Mouse (Mus musculus): ENCODE results near the gene Gipc1.

Gene Gipc1

DNA sequence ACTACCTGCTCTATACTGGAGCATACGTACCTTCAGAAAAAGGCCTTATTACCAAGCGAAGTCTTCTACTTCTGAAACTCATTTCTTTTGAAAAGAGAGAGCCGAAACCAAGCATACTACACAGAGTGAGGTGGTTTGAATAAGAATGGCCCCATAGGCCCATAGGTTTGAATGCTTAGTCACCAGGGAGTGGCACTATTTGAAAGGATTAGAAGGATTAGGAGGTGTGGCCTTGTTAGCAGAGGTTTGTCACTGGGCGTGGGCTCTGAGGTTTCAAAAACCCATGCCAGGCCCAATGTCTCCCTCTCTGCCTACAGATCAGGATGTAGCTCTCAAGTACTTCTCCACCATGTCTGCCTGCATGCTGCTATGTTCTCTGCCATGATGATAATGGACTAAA, 4.4 kb upstream of the Gipc1 start:
- DNase-seq (ENCODE audit: low read depth, low spot score), result no peak

DNA sequence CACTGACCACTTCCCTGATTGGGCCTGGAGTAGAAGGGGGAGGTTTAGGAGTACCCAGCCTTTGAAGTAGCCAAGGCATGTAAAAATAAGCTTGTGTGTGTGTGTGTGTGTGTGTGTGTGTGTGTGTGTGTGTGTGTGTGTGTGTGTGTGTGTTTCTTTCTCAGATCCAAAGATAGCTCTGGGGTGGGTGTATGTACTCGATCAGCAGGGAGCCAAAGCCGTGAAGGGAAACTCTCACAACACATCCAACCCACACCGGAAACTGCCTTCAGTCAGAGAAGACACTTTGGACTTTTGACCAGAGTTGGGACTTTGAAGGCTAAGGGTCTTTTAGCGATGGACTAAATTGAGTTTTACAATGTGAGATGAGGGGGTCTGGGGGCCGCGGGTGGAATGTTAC, 2.8 kb upstream of the Gipc1 start:
- DNase-seq (ENCODE audit: low read depth, low spot score), result no peak

DNA sequence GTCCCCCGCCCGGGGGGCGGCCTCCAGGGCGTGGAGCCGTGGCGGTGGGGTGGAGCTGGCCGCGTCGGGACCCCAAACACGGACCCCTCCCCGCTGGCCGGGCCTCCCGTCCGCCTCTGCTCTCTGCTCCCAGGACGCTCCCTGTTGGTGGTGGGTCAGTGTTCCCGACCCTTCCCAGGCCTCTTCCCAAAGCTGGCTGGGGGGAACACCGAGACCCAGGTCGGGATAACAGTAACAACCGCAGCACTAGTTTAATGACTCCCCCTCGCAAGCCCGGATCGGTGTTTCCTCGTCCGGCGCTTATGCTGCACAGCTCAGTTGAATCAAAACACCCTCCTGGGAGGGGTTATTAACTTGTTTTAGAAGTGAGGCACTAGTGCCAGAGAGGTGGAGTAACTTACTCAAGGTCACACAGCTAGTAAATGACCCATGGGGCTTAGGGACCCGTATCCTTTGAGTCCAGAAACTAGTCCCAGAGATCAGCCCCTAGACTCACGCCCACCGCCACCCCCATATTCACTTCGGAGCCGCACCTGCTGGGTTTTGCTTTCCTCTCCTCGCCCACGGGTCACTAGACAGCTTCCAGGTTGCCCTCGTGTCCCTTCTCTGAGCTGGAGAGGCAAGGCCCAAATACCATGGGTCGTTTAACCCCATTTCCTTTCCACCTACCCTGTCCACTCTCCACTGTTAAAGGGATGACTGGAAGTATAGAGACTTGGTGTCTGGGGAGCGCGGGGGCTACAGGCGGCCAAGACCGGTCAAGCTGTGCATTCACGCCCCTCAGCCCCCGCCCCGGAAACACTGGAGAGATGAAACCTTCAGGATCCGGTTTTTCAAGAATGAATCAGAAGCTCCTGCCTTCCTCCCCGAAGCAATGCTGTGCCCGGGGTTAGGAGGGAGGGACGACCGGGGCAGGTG, 526 bp downstream of the Gipc1 start:
- DNase-seq (ENCODE audit: low read depth, low spot score), result no peak

DNA sequence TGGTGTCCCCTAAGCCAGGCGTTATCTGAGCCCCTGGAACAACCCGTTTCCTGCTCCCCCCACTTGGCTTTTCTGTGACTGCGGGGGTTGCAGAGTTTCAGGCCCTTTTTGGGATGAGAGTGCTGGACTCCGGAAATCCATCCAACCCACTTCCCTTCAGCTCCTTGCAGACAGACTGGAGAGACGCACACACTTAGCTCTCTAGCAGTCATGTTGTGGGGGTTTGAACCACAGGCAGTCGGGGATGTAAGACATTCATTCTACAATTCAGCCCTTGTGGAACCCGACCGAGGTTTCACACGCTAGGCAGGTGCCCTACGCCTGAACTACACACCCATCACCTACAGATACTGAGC, 1.2 kb downstream of the Gipc1 start:
- no peak for DNase-seq (ENCODE audit: low read depth, low spot score)

DNA sequence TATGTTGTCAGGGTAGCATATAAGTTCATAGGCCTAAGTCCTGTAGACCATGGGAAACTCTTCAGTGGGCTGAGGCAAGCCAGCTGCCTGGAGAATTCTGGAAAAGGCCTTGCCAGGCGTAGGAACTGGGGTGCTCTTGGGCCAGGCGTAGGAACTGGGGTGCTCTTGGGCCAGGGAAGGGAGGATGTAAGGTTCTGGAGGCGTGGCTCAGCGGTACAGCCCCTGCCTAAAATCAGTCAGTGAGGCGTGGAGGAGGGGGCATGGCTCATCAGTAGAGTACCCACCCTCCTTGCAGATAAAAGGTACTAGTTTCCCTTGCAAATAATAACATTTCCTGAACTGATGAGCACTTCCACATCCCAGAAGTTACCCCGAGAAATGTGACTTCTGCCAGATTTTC, 2.2 kb downstream of the Gipc1 start:
- DNase-seq (ENCODE audit: low read depth, low spot score), result no peak

DNA sequence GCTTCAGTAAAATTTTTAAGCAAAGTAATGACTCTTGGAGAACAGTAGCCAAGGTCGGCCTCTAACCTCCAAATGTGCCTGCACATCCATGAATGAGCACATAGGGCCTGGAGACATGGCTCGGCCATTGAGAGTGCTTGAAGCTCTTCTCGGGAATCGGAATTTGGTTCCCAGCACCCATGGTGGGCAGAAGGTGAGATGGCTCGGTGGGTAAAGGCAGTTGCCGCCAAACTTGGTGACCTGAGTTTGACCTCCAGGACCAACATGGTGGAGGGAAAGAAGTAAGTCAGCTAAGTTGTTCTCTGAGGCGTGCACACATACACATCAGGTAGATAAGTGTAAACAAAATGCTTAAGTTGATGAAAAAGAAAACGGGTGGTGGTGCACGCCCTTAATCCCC, 3.6 kb downstream of the Gipc1 start:
- no peak for DNase-seq (ENCODE audit: low read depth, low spot score)

DNA sequence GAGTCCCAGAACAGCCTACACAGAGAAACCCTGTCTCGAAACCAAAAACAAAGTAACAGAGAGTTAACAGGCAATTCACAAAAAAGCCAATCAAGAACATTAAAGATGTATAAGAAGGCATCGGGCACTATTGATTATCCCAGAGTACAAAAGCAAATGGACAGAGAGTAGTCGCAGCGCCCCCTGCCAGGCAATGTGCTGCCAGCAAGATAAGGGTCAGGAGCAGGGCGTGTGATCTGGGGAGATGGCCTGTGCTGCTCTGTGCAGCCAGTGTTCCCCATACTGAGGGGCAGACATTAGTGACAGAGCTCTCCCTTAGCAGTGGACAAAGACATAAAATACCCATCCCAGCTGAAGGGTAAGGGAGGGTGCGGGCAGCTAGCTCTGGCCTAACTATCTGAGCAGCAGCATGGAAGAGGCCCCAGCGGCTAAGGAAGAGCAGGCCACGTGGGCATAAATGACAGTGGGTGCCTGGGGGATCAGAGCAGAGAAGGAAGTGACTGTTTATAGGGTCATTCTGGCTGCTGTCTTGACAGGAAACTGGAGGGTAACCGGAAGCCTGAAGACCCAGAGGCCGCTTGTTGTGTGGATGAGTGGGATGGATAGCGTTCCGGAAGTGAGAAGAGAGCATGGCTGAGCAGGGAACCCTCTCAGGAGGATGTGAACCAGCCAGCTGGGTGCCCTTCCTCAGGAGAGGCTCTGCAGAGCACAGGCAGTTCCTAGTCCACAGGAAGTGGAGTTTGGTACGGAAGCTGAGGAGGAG, 4.2 kb downstream of the Gipc1 start:
- DNase-seq (ENCODE audit: low read depth, low spot score), result no peak

DNA sequence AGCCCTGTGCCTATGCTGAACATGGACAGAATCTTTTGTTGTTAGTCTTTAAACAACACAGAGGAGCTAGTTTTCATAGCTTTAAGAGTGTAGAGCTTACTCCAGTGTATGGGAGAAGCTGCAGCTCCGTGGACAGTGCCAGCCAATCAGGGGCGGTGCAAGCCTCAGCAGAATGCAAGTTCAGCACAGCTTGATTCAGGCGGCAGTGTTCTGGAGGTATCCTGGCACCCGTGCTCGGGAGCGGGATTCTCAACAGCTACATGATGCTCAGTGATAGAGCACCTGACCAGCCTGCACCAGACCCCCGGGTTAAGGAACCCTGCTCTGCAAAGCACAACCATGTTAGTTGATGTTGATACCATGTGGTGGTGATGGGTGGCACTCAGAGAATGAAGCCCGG, 8.1 kb downstream of the Gipc1 start:
- DNase-seq (ENCODE audit: low read depth, low spot score), result no peak

DNA sequence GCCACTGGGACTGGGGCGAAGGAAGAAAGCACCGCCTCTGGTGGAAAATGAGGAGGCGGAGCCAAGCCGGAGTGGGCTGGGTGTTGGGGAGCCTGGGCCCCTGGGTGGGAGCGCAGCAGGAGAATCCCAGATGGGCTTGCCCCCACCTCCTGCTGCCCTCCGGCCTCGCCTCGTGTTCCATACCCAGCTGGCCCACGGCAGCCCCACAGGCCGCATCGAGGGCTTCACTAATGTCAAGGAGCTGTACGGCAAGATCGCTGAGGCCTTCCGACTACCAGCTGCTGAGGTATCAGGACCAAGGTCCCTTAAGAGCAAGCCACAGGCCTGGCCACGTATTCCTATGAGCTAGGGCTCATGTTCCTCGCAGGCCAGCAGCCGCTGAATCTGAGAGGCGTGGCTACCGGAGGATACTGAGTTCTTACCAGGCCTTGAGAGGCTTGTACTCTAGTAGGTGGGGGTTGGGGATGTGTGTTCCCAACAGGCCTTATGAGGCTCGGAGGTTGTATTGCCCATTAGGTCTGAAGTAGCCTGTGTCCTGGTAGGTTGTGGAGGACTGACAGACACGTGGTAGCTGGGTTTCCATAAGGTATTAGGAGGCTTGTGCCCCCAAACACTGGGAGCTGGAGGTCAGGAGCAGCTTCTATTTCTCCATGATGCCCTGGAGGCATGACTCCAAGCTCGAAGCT, 8.7 kb downstream of the Gipc1 start:
- DNase-seq (ENCODE audit: low read depth, low spot score), result no peak

DNA sequence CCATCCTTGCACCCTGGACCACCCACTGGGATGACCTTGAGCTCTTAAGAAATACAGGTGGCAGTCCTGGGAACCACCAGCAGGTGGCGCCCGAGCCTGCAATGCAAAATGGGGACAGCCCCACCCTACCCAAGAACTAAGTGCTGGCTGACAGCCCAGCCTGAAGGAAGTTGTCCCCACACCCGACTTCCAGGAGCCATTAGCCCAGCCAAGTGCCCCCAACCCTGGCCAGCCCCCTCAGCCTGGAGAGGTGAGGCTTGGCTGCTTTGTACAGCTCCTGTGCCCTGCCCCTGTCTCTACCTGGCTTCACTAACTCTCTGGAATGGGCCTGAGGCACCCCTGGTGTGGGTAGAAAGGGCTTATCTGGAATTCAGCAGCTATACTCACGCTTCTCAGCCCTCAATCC, 9.9 kb downstream of the Gipc1 start:
- DNase-seq (ENCODE audit: low read depth, low spot score), result peak; percentile 90

DNA sequence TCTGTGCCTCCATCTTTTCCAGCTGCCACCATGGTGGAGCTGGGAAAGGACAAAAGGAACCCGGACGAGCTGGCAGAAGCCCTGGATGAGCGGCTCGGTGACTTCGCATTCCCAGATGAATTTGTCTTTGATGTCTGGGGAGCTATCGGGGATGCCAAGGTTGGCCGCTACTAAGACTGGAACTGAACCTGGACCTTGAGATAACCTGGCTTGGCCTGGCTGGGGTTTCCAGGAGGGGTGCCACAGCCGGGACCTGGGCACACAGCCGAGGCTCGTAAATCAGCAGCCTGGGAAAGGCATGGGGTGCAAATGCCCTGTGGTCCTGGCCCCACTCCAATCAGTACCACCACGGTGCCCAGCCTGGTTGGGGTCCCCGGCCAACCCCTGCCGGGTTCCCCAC, 11.6 kb downstream of the Gipc1 start:
- DNase-seq (ENCODE audit: low read depth, low spot score), result no peak

DNA sequence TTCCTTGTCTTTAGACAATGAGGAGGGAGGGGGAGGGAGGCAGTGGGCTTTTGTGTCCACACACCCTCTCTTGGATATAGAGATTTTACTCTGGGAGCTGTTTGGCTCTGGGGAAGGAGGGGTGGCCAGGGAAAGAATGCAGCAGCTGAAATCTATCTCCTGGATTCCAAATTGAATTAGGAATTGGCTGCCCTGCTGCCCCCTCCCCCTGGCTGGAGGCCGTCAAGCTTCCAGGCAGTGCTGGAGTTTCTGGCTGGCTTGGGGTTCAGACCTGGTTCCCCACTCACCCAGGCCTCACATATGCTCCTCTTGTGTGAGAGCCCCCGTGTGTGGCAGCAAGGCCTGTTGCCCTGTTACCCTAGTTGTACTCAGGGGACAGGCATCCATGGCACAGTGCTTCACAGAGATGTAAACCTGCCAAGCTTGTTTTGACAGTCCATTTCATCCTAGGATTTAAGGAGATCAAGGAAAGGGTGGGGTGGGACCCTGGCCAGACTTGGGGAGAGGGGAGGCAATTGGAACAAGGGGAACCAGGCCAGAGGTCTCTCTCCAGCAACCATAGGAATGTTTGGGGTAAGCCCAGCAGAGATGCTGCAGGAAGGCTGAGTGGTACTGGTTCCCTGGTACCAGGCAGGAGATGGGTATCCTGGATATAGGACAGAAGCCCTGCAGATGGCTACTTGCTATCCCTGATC, 12.6 kb downstream of the Gipc1 start:
- DNase-seq (ENCODE audit: low read depth, low spot score), result no peak

DNA sequence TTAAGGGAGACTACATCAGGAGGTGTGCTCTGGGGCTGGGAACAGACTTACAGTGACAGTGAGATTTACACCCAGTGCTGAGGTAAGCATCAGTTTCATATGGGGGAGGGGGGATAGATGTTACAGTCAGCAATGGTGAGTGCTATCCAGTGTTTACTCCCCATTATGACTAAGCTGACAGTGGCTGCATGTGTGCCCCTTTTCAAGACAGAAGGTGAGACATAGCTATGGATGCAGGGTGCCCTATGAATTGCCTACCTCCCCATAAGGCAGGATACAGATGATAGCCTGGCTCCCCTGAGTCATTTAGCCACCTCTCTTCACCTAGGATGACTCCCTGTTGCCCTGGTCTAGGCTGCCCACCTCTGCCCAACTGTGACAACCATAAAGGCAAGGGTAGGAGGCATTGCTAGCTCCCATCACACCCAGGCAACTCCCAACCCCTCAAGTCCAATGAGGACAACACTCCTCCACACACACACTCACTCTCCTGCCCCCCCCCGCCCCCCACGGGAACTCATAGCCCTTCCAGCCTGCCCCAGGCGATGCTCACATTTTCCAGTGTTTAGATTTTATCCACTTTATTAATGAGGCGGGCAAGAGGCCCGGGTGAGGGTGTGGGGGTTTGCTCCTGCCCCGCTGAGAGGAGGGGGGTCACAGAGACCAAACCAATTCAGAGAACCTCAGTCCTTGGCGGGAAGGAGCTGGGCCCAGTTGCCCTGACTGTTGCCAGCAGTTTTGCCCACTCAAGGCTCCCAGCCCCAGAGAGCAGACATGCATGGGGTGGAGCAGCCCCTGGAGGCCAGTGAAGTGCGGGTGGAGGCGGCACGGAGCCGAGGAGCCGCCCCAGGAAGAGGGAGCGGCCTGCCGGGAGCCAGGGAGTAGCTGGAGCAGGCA, 13.7 kb downstream of the Gipc1 start, which contains the start of gene Ptger1:
Ptger1 (plus strand) TSS at position 710 of the 897 bp plus-strand sequence.
- no peak for DNase-seq (ENCODE audit: low read depth, low spot score)

DNA sequence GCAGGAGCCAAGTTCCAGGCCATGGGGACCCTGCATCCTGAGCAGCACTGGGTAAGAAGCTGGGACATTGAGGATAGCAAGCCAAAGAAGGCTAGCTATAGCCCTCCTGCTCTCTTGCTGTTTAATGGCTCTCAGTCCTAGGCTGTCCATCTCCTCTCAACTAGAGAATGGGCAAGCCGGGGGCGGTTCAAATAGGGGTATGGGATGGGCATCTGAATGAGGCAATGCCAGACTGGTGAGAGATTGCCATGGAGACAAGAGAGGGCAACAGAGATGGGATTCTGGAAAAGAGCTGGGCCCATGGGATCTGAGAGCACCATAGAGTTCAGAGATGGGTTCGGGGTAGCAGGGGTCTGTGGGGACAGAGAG, 14.4 kb downstream of the Gipc1 start:
- no peak for DNase-seq (ENCODE audit: low read depth, low spot score)

DNA sequence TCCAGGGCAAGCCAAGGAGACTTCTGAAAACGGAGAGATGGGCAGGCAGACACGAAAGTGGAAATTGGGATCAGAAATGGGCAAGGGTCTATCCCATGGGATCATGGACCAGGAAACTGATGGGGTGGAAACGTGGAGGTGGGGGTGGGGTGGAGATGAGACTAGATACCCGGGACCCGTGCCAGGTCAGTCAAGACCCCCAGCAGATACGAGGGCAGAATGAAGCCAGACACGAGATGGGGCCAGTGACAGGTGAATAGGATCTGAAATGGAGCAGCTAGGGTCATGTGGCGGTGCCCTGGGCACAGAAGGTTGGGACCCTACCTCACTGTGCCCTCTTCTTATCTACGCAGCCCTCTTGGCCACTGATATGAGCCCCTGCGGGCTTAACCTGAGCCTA, 15.0 kb downstream of the Gipc1 start:
- DNase-seq (ENCODE audit: low read depth, low spot score), result no peak

DNA sequence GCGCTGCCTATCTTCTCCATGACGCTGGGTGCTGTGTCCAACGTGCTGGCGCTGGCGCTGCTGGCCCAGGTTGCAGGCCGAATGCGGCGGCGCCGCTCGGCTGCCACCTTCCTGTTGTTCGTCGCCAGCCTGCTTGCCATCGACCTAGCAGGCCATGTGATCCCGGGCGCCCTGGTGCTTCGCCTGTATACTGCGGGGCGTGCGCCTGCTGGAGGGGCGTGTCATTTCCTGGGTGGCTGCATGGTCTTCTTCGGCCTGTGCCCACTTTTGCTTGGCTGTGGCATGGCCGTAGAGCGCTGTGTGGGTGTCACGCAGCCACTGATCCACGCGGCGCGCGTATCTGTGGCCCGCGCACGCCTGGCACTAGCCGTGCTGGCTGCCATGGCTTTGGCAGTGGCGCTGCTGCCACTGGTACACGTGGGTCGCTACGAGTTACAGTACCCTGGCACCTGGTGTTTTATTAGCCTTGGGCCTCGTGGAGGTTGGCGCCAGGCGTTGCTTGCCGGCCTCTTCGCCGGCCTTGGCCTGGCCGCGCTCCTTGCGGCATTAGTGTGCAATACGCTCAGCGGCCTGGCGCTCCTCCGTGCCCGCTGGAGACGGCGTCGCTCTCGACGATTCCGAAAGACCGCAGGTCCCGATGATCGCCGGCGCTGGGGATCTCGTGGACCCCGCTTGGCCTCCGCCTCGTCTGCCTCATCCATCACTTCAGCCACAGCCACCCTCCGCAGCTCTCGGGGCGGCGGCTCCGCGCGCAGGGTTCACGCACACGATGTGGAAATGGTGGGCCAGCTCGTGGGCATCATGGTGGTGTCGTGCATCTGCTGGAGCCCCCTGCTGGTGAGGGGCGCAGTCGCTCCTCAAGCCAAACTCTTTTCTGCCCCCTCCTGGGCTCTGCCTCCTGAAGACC, 15.8 kb downstream of the Gipc1 start:
- DNase-seq (ENCODE audit: low read depth, low spot score), result peak; percentile 39

DNA sequence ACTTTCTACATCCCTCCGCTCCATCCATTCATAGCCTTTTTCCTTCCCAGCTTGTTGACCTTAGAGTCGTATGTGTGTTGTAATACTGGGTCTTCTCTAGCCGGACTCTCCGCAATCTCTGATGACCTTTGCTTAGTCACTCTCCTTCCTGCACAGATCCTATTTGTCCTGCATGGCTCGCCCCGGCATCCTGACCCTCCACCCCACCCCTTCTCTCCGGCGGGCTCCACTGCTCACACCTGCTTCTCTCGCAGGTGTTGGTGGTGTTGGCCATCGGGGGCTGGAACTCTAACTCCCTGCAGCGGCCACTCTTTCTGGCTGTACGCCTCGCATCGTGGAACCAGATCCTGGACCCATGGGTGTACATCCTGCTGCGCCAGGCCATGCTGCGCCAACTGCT, 16.5 kb downstream of the Gipc1 start:
- DNase-seq (ENCODE audit: low read depth, low spot score), result no peak

DNA sequence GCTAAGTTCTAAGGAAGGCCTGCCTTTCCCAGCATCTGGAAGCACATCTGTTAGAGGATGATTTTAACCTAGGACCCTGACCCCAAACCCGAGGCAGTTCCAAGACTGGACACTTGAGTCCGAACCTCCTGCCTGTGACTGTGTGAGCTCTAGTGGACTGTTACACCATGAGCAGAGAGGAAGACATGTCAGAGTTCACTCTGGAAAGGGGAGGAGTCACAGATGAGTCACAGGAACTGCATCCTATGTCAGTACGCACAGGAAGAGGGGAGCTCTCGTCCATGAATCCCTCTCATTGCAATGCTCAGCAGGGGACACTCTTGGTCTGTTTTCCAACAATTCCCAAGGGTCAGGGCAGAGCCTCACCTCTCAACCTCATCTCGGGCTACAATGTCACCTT, 20.5 kb downstream of the Gipc1 start:
- DNase-seq (ENCODE audit: low read depth, low spot score), result no peak

DNA sequence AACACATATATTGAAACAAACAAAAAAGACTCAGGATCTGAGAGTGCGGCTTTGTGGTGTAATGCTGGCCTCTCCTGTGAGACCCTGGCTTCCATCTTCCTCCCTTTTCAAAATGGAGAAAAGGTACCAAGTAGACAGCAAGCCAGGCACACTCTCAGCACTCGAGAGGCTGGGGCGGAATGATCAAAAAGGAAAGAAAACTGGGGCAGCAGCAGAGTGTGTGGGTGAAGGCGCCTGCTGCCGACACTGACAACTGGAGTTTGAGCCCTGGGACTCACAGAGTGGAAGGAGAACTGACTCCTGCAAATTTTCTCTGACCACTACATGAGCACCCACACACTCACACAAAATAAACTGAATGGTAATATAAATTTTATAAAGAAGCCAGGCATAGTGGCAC, 22.0 kb downstream of the Gipc1 start:
- DNase-seq (ENCODE audit: low read depth, low spot score), result no peak

DNA sequence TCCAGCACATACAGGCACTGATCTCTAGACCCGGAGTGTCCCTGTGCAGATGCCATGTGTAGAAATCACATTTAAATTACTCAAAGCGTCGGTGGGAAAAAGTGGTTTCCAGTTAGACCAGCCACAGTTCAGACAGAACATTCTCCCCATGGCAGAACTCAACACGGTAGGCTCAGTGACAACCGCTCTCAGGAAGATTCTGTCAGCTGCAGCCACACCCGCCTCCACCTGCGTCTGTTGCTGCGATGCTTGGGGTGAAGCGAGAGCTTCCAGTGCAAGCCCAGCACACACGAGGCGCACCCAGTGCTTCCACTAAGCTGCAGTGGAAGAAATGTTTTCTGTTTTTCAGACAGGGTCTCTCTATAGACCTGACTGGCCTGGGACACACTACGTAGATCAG, 27.4 kb downstream of the Gipc1 start:
- no peak for DNase-seq (ENCODE audit: low read depth, low spot score)

All from A20 (cell line).